Mouse (Mus musculus): ENCODE data around the gene Slc5a12.

Gene Slc5a12

DNA sequence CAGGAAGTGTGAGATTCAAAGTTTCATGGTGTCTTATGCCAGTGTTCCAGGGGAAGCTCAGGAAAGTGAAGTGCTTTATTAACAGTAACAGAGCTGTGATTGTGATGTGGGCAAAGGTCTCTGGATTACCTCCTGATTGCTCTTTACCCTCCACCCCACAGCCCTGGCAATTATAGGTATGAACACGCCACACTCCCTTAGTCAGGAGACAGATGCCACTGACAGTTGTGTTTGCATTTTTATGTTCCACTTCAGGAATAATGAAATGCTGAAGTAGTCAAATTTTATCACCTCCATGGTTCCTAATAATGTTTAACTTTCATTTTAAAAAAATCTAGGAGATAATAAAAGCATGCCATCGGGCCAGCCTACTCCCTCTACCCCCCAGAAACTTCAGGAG lies at the start of gene Slc5a12:
TSS of gene Slc5a12 (plus strand) at position 367 of the 400 bp plus-strand sequence.
- no peak for DNase-seq (ENCODE audit: low spot score in 2 of 2)

DNA sequence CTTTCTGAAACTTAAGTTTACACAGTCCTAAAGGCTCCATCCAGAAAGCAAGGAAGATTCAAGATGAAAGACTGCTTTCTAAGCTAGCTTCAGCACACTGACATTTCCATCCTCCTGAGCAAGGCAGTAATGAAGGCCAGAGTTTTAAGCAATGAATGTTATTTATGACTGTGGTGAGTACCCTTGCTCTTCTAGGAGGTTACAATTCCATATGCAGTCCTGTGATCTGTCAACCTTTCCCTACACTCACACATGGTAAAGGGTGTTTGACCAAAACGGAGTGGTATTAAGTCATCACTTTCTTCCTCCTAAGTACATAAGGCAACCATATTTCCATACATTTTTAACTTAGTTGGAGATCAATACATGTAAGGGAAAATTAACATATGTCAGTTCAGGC lies 41.0 kb upstream of the Slc5a12 start:
- DNase-seq (ENCODE audit: low spot score in 2 of 2): no peak

DNA sequence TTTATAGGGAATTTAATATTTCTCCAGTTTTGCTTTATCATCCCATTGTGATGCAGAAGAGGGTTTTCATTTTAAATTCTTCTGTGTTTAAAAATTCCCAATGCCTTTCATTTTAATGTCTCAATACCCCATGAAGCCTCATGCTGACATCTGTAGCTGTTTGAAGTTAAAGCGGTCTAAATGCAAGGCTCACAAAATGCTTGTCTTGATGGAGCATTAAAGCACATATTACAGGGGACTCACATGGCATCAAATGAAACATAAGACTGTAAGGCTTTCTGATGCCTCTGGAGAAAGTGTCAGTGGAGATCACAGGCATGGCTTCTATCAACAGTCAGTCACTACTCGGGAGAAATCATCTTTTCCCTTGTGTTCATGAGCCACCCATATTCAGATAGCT lies 34.5 kb upstream of the Slc5a12 start:
- no peak for DNase-seq (ENCODE audit: low spot score in 2 of 2)

DNA sequence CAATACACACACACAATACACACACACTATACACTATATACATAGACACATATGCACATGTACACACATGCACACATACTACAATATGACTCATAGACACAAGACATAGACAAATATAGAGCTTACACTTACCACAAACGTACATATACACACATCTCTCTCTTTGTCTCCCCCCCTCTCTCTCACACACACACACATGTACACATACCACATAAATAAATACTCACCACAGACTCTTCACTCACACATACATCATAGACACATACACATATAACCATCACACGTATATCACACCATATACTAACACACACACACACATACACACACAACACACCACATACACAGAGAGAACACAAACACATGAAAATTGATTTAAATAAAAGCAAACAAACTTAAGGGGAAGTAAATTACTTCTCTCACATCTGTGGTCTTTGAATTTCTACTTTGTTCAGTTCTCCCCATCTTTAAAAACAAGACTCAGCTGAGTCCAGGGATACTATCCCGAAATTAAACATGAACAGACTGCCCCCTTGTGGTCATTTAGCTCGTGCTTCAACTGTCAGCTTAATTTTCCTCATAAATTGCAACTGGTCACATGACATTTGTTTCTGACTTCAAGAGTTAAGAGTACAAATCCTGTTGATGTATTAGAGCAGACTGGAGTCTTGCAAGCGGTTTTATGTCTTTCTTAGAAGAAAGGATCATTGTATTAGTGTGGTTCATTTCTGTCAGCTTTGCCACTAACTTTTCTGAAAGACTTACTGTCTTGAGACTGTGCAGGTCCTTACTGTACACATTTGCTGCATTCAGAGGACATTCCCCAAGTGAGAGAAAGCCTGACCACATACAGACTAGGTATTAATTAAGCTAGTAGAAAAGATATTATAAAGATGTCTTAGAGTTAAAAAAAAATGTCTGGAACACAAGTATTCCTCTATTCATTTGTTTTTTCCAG lies 32.1 kb upstream of the Slc5a12 start:
- peak; percentile 28 to 62 for DNase-seq (ENCODE audit: low spot score in 2 of 2)

DNA sequence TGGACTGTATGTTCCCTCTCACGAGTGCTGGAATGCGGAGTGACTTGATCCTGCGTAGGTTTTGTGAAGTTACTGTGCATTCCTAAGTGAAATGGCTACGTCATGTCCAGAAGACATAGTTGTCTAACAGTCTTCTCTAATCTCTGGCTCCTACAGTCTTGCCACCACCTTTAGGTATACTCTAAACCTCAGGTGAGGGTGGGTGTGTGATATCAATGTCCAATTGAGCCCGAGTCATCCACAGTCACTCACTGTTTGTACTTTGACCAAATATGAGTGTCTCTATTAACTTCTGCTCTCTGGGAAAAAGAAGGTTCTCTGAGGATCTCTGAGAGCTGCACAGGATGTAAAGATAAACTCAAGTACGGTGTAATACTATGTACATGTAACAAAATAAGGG lies 10.4 kb upstream of the Slc5a12 start:
- DNase-seq (ENCODE audit: low spot score in 2 of 2): no peak

DNA sequence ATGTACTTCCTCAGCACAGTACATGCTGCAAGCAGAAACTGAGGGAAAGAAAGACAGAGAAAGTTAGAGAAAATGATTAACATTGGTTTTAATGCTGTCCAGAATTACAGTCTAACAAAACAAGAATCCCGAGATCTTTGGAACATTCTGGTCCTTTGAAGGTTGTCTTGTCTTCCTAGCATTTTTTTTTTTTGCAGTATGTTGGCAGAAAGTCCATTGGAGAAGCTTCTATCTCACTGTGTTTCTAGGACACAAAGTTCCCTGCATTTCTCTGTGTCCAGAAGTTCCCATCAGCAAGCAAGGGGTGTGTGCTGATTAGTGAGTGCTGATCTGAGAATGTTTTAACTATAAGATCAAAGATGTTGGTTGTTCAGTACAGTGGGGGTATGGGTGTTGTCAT lies 7.1 kb upstream of the Slc5a12 start:
- no peak for DNase-seq (ENCODE audit: low spot score in 2 of 2)

DNA sequence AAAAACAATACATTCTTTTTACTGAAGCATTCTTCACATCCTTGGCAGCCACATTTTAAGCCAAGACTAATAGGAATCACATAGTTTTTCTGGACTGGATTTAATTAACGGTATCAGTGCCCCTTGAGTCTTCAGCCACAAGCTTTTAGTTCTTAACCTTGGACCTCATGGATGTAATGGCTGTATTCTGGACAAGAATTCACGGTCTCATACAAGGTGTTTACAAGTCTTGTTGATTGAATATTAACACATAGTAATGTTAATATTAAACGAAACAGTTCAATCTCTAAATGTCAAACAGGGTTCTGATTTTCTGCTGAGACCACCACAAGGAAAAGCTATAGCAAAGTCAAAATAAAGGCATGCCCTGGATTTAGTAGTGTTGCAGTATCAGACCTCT lies 4.8 kb upstream of the Slc5a12 start:
- DNase-seq (ENCODE audit: low spot score in 2 of 2): no peak

DNA sequence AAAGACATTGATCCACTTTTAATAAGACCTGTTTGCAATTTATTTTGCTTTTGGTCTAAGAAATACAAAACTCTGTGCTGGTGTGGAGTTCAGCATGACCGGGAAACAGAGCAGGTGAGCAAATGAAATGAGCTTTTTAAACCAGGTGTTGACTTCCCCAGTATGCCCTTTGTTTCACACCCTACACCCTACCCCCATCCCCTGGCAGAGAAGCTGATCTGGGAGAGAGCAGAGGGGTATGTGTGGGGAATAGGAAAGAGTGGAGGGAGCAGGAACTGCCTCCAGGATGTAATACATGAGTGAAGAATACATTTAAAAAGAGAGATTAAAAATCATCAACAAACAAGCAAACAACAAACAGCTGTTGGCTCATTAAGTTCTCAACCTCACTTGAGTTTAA lies 47.3 kb downstream of the Slc5a12 start:
- no peak for DNase-seq (ENCODE audit: low spot score in 2 of 2)

DNA sequence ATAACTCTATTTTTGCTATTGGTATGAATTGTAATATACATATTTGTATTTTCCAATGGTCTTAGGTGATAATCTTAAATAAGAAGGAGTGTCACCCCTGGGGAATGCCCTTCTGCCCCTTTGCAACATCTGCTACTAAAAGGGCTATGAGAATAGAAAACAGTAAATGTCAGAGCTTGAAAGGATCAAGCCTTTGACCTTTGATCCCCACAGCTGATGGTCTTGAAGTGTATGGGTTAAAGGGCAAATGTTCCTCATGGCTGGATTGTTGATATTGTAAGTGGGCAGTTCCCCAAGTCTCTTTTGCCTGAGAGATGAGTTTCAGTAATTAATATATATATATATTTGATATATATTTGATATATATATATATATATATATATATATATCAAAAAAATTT lies 47.7 kb downstream of the Slc5a12 start:
- DNase-seq (ENCODE audit: low spot score in 2 of 2): no peak

DNA sequence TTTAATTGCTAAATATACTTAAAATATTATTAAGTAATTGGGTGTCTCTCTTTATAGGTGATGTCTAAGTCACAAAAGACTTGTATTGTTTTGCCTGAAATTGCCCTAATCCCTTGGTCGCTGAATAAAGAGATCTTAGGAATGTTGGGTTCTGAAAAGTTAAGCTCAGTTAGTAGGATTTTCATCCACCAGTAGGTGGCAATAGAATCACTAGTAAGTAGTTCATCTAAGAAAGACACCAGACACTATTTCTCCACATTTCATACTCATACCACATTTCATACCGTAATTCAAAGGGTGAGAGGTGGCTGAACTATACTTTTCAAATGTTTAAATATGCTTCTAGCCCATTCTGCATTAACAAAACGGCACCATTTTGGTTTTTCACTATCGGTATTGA lies 66.2 kb downstream of the Slc5a12 start:
- DNase-seq (ENCODE audit: low spot score in 2 of 2): no peak

DNA sequence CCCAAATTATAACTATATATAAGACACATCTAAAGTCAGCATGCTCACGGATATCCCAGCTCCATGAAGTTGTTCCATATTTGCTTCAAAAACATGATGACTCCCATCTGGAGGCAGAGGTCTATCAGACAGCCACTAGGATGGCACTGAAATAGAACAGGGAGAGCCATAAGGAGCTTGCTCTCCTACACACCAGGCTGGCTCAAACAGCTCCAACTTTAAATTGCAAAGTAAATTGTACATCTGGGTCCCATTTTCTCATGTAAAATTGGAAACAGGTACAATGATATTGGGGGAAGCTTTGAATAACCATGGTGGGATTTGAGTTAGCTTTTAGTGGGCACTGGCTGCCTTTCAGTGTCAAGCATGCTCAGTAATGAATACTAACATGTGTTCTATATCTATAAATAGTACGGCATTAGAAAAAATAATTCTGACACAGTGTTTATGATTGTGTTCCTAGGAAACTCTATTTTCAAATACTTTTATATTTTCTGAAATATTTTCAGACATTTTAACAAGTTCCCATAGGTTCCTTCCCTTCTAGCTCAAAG lies 74.0 kb downstream of the Slc5a12 start:
- DNase-seq (ENCODE audit: low spot score in 2 of 2): no peak

Measured in cerebellum, postnatal 4 days (tissue).